Comparison of ENCODE assay signal across 8 mouse cellular contexts in genomic region chr11:116693899-116694249, GRCm38 (mm10). TPM values are rescaled to one million over a fixed set of nuclear protein-coding genes. Genes with fewer than 3 reads are reported as not detected.
DNase-seq lines count a peak whose midpoint lies in the region; ATAC-seq and TF ChIP-seq lines count a peak whose summit lies in the region.

No protein-coding gene starts in this region.

- no peak overlapping the region for H3K27ac ChIP-seq in thymus, adult 2 months (ENCODE audit: control insufficient read depth, insufficient read depth, low read length)
- H3K27ac ChIP-seq in liver, embryonic 13.5 days, result no peak overlapping the region

- DNase-seq in heart, adult 11 months, result peak; percentile 88
- no peak for DNase-seq in heart, postnatal 25 days (ENCODE audit: low spot score)
- no peak for DNase-seq in thymus, adult 2 months
- DNase-seq in thymus, postnatal 0 days (ENCODE audit: low spot score), result no peak
- DNase-seq in liver, embryonic 13.5 days, result no peak
- no peak for DNase-seq in cerebellum, adult 9-10 months
- DNase-seq in urinary bladder, postnatal 4 days (ENCODE audit: low spot score in 2 of 2), result no peak

- H3K9me3 ChIP-seq in liver, embryonic 13.5 days (replicated peaks), result no peaks in the 10 kb centered on the region

- H3K4me3 ChIP-seq in thymus, adult 2 months (ENCODE audit: control insufficient read depth, insufficient read depth, low read length), result 0 out of 2 replicates have a peak overlapping the region, but pooled peaks have one; percentile 1
- H3K4me3 ChIP-seq in liver, embryonic 13.5 days (replicated peaks), result peak overlapping the region; percentile 43

- H3K4me2 ChIP-seq in liver, embryonic 13.5 days, result peak overlapping the region; percentile 52

- no peaks in the 10 kb centered on the region for H3K4me1 ChIP-seq in thymus, adult 2 months (replicated peaks; ENCODE audit: control insufficient read depth, insufficient read depth, low read length)
- H3K4me1 ChIP-seq in liver, embryonic 13.5 days (replicated peaks), result peaks cover 7% of the 10 kb centered on the region

- intact Hi-C loops in heart, postnatal 25 days (cut with DNase I), result no loop called here

- no peak for TF ChIP-seq CTCF in thymus, adult 2 months (IDR thresholded peaks at IDR 0.05; ENCODE audit: borderline replicate concordance, control insufficient read depth, extremely low read depth, insufficient read depth, low read length, poor library complexity)

- no peak overlapping the region for H3K9ac ChIP-seq in liver, embryonic 13.5 days

- no peak for TF ChIP-seq POLR2A in thymus, adult 2 months (IDR thresholded peaks at IDR 0.05; ENCODE audit: control insufficient read depth, extremely low read depth, insufficient read depth, low read length, poor library complexity)

- H3K27me3 ChIP-seq in thymus, adult 2 months (ENCODE audit: control insufficient read depth, insufficient read depth, low read length), result peaks cover 10% of the 10 kb centered on the region; the same call in 1 of the 2 replicates
- peaks cover 59% of the 10 kb centered on the region for H3K27me3 ChIP-seq in liver, embryonic 13.5 days

- H3K36me3 ChIP-seq in thymus, adult 2 months (ENCODE audit: control insufficient read depth, insufficient read depth, low read length), result no peaks in the 10 kb centered on the region
- H3K36me3 ChIP-seq in liver, embryonic 13.5 days, result no peaks in the 10 kb centered on the region

- no peak for ATAC-seq in liver, embryonic 13.5 days (ENCODE audit: low read depth)
- no peak for ATAC-seq in megakaryocyte progenitor cell, adult 5-6 weeks (replicated peaks; ENCODE audit: poor library complexity)

- 80% methylated on average over 4 of the region's 4 CpGs for WGBS in thymus, adult 2 months
- 41% methylated on average over 4 of the region's 4 CpGs for WGBS in liver, embryonic 13.5 days (ENCODE audit: insufficient replicate concordance)

RNA-seq across cellular contexts. Expression of gene Cygb, which starts 39.8 kb away (rescaled TPM):
- 10 to 100 TPM; 34.8 to 49.8 TPM for total RNA-seq in heart, postnatal 25 days (2021)
- polyA plus RNA-seq in thymus, adult 2 months (2012; rRNA removed), result 9.4 and 14.0 TPM in 2 replicates
- polyA plus RNA-seq in thymus, postnatal 0 days (2015; fragmentation: Nextera tagmentation; extraction: Ambion mirVana), result 7.9 and 8.1 TPM in 2 replicates
- polyA plus RNA-seq in liver, embryonic 13.5 days (2015; fragmentation: Nextera tagmentation; extraction: Ambion mirVana), result 0.60 and 0.70 TPM in 2 replicates
- not detected in 2 replicates for total RNA-seq in megakaryocyte progenitor cell, adult 5-6 weeks (2015)
- not detected in 2 replicates for total RNA-seq in megakaryocyte progenitor cell, adult 5-6 weeks (2017)

RNA-seq across cellular contexts. Expression of gene Prcd, which starts 40.5 kb away (rescaled TPM):
- 1 to 10 TPM; 1.0 to 1.6 TPM for total RNA-seq in heart, postnatal 25 days (2021)
- 0.36 and 0.97 TPM in 2 replicates for polyA plus RNA-seq in thymus, adult 2 months (2012; rRNA removed)
- polyA plus RNA-seq in thymus, postnatal 0 days (2015; fragmentation: Nextera tagmentation; extraction: Ambion mirVana), result 0.27 and 0.57 TPM in 2 replicates
- 0.31 and 0.33 TPM in 2 replicates for polyA plus RNA-seq in liver, embryonic 13.5 days (2015; fragmentation: Nextera tagmentation; extraction: Ambion mirVana)
- total RNA-seq in megakaryocyte progenitor cell, adult 5-6 weeks (2015), result 0.47 TPM in 1 of 2 replicates, not detected in the other
- 0.17 TPM in 1 of 2 replicates, not detected in the other for total RNA-seq in megakaryocyte progenitor cell, adult 5-6 weeks (2017)
